Mouse (Mus musculus) brown adipose tissue, adult 24 weeks (tissue): ENCODE measurements at regions not wholly inside any gene's neighbourhood (a gene's known extent, or its start where the extent isn't known, plus 50 kb on each side); places are given as distances from the start of the nearest gene placed in this dataset.
"Not testable (repeated sequence)": the region's sequence is repeated elsewhere in the genome, so short reads cannot be mapped to it uniquely, and the experiment has no call there.

Experiments used
- H3K27ac ChIP-seq: fragments of 200-500 bp; replicated peaks from 2 replicates; pipeline ENCODE4 v1.5.1; 2012; ENCODE audit warnings: low read depth, mild to moderate bottlenecking, low read length
- H3K4me1 ChIP-seq: fragments of 200-500 bp; 2 replicates; pipeline ENCODE4 v1.6.1; 2012; ENCODE audit warnings: low read length, mixed read lengths; ENCODE audit not compliant: control insufficient read depth, insufficient read depth, insufficient read length
- H3K4me3 ChIP-seq: fragments of 200-500 bp; 2 replicates; pipeline ENCODE4 v1.5.1; 2012; ENCODE audit warnings: low read depth, mild to moderate bottlenecking, low read length, moderate library complexity; ENCODE audit not compliant: insufficient read depth

- Histone ChIP-seq H3K4me3 (no peak overlapping the region), H3K4me1 (no peaks in the 10 kb centered on the region), H3K27ac (no peak overlapping the region)
Measured at GRCm38 (mm10) chr13:5920422-5920821, 59.1 kb downstream of the Klf6 start.

- H3K27ac ChIP-seq = no peak overlapping the region
- H3K4me1 ChIP-seq = no peaks in the 10 kb centered on the region
- H3K4me3 ChIP-seq = no peak overlapping the region
Measured at GRCm38 (mm10) chr13:5931433-5931832, 70.2 kb downstream of the Klf6 start.

GRCm38 (mm10) chr13:5937436-5937835 lies 76.2 kb downstream of the Klf6 start:
- H3K4me3 ChIP-seq = no peak overlapping the region
- H3K27ac ChIP-seq = no peak overlapping the region
- no peaks in the 10 kb centered on the region for H3K4me1 ChIP-seq

- Histone ChIP-seq H3K27ac (no peak overlapping the region), H3K4me1 (no peaks in the 10 kb centered on the region), H3K4me3 (no peak overlapping the region)
Measured at GRCm38 (mm10) chr13:5937970-5938369, 76.7 kb downstream of the Klf6 start.

- Histone ChIP-seq H3K27ac (no peak overlapping the region), H3K4me1 (no peaks in the 10 kb centered on the region), H3K4me3 (no peak overlapping the region)
Measured at GRCm38 (mm10) chr13:5939368-5939767, 78.1 kb downstream of the Klf6 start.

- H3K4me3 ChIP-seq = no peak overlapping the region
- no peak overlapping the region for H3K27ac ChIP-seq
- H3K4me1 ChIP-seq = 0 out of 2 replicates have a peak, but pooled peaks cover 2% of the 10 kb centered on the region
Measured at GRCm38 (mm10) chr13:5952863-5953262, 91.6 kb downstream of the Klf6 start.

- H3K4me3 ChIP-seq, H3K27ac ChIP-seq, H3K4me1 ChIP-seq: not testable (repeated sequence)
Measured at GRCm38 (mm10) chr13:5955121-5955520, 93.8 kb downstream of the Klf6 start.

- 0 out of 2 replicates have a peak, but pooled peaks cover 2% of the 10 kb centered on the region for H3K4me1 ChIP-seq
- no peak overlapping the region for H3K4me3 ChIP-seq
- H3K27ac ChIP-seq = no peak overlapping the region; the same call in 1 of the 2 replicates
Measured at GRCm38 (mm10) chr13:5956145-5956544, 94.9 kb downstream of the Klf6 start.

- no peak overlapping the region for H3K27ac ChIP-seq
- no peak overlapping the region for H3K4me3 ChIP-seq
- H3K4me1 ChIP-seq = no peaks in the 10 kb centered on the region
Measured at GRCm38 (mm10) chr13:5962947-5963346, 101.7 kb downstream of the Klf6 start.

- Histone ChIP-seq H3K4me1 (no peaks in the 10 kb centered on the region), H3K27ac (no peak overlapping the region), H3K4me3 (no peak overlapping the region)
Measured at GRCm38 (mm10) chr13:5964626-5965025, 103.3 kb downstream of the Klf6 start.

- H3K27ac ChIP-seq = no peak overlapping the region
- peaks cover 2% of the 10 kb centered on the region; the same call in 1 of the 2 replicates for H3K4me1 ChIP-seq
- H3K4me3 ChIP-seq = no peak overlapping the region
Measured at GRCm38 (mm10) chr13:5978615-5979014, 117.3 kb downstream of the Klf6 start.

GRCm38 (mm10) chr13:5987491-5987890 lies 126.2 kb downstream of the Klf6 start:
- Histone ChIP-seq H3K27ac (no peak overlapping the region), H3K4me1 (peaks cover 2% of the 10 kb centered on the region; the same call in 1 of the 2 replicates), H3K4me3 (no peak overlapping the region)

GRCm38 (mm10) chr13:5988407-5988806 lies 127.1 kb downstream of the Klf6 start:
- Histone ChIP-seq H3K4me3 (no peak overlapping the region), H3K27ac (no peak overlapping the region), H3K4me1 (no peaks in the 10 kb centered on the region; the same call in 1 of the 2 replicates)

GRCm38 (mm10) chr13:6000559-6001217 lies 139.4 kb downstream of the Klf6 start:
- Histone ChIP-seq H3K27ac (no peak overlapping the region), H3K4me1 (no peaks in the 10 kb centered on the region), H3K4me3 (no peak overlapping the region)

GRCm38 (mm10) chr13:6001218-6001564 lies 139.9 kb downstream of the Klf6 start:
- no peak overlapping the region for H3K4me3 ChIP-seq
- H3K4me1 ChIP-seq = no peaks in the 10 kb centered on the region
- H3K27ac ChIP-seq = no peak overlapping the region

GRCm38 (mm10) chr13:6005901-6006300 lies 144.6 kb downstream of the Klf6 start:
- no peak overlapping the region for H3K27ac ChIP-seq
- no peak overlapping the region for H3K4me3 ChIP-seq
- H3K4me1 ChIP-seq = no peaks in the 10 kb centered on the region
